Mouse (Mus musculus) midbrain, embryonic 15.5 days (tissue): Measurements from ENCODE around the gene Parvb. TPM values are rescaled to one million over a fixed set of nuclear protein-coding genes. Genes with fewer than 3 reads are reported as not detected.

Experiments
- ATAC-seq: fragments of 200-750 bp; cut with Nextera tagmentation; replicated peaks from 2 replicates; pipeline ENCODE4 v1.8.0; 2017; ENCODE audit warnings: moderate TSS enrichment
- H3K27ac ChIP-seq: fragments of 300-500 bp; sonication (generic); 2 replicates; pipeline ENCODE4 v1.5.1; 2015; ENCODE audit warnings: mild to moderate bottlenecking, inconsistent platforms
- H3K27me3 ChIP-seq: fragments of 300-500 bp; sonication (generic); replicated peaks from 2 replicates; pipeline ENCODE4 v1.6.1; 2015; ENCODE audit warnings: inconsistent platforms
- H3K36me3 ChIP-seq: fragments of 300-500 bp; sonication (generic); replicated peaks from 2 replicates; pipeline ENCODE4 v1.6.1; 2015; ENCODE audit warnings: inconsistent platforms
- H3K4me1 ChIP-seq: fragments of 300-500 bp; sonication (generic); 2 replicates; pipeline ENCODE4 v1.6.1; 2015; ENCODE audit warnings: inconsistent platforms
- H3K4me2 ChIP-seq: fragments of 300-500 bp; sonication (generic); 2 replicates; pipeline ENCODE4 v1.6.1; 2015; ENCODE audit warnings: inconsistent platforms, mild to moderate bottlenecking, moderate library complexity
- H3K4me3 ChIP-seq: fragments of 300-500 bp; sonication (generic); 2 replicates; pipeline ENCODE4 v1.5.1; 2015; ENCODE audit warnings: mild to moderate bottlenecking, inconsistent platforms
- H3K9ac ChIP-seq: fragments of 300-500 bp; sonication (generic); 2 replicates; pipeline ENCODE4 v1.6.1; 2015; ENCODE audit warnings: mild to moderate bottlenecking, inconsistent platforms
- H3K9me3 ChIP-seq: fragments of 300-500 bp; sonication (generic); 2 replicates; pipeline ENCODE4 v1.6.1; 2016; ENCODE audit warnings: inconsistent platforms
- WGBS: fragments of 180-500 bp; shearing (Covaris S2); methylation state at CpG from one replicate; pipeline ENCODE4 v1.1.7; 2015; ENCODE audit warnings: mixed read lengths; 5-methylcytosine and 5-hydroxymethylcytosine counted together
- polyA plus RNA-seq: library from polyadenylated mRNA; unstranded; fragments of >200 nt; fragmentation: Nextera tagmentation; extraction: Ambion mirVana; gene quantifications from 2 replicates; pipeline ENCODE4 v1.2.1, GENCODE M21; 2015

Parvb gene
- polyA plus RNA-seq, 1 experiment from 2014 or later = 4.2 TPM

DNA sequence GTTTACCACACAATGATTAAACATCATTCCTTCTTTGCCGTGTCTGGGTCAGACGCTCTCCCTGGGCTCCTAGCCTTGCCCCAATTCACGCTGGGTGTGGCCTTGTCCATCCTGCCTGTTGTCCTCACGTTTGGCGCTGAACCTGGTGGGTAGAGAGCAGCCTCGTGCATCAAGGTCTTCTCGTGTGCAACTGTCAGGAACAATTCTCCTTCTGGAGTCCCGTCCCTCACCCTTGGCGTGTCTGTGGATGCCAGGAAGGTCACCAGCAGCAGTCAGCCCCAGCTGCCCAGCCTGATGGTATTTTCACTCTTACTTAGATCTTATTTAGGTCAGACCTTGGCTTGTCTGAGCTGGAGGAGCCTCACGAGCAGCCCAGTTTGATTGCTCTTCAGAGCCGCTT is 33.3 kb downstream of the Parvb start:
- H3K9me3 ChIP-seq = no peaks in the 10 kb centered on the region
- peak overlapping the region; percentile 45 for H3K27ac ChIP-seq
- H3K4me2 ChIP-seq = no peak overlapping the region
- H3K4me3 ChIP-seq = no peak overlapping the region
- H3K36me3 ChIP-seq = no peaks in the 10 kb centered on the region
- peaks cover 37% of the 10 kb centered on the region for H3K4me1 ChIP-seq
- ATAC-seq = no peak
- H3K9ac ChIP-seq = no peak overlapping the region
- H3K27me3 ChIP-seq = no peaks in the 10 kb centered on the region
- WGBS = 70% methylated on average over 11 of the region's 11 CpGs

DNA sequence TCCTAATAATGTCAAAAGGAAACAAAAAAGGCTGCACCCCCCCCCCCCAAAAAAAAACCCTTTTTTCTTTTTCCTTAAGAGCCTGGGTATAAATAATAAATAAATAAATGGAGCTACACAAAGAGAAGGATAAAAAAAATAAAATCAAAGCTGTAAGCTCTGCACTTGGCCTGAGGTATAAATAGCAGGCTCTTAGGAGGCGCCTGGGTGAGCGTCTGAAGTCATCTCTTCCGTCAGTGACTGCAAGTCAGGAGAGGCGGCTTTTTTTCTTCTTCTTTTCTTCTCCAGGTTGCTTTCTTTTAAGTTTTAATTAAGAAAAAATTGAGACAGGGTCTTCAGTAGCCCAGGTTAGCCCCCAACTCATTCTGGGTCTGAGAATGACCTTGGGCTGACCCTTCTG is 34.4 kb downstream of the Parvb start:
- Histone ChIP-seq H3K9me3 (no peaks in the 10 kb centered on the region), H3K36me3 (no peaks in the 10 kb centered on the region), H3K27ac (peak overlapping the region; percentile 71), H3K4me3 (no peak overlapping the region), H3K4me2 (no peak overlapping the region), H3K9ac (no peak overlapping the region), H3K4me1 (peaks cover 27% of the 10 kb centered on the region), H3K27me3 (no peaks in the 10 kb centered on the region)
- WGBS = 62% methylated on average over 4 of the region's 4 CpGs
- ATAC-seq = no peak

DNA sequence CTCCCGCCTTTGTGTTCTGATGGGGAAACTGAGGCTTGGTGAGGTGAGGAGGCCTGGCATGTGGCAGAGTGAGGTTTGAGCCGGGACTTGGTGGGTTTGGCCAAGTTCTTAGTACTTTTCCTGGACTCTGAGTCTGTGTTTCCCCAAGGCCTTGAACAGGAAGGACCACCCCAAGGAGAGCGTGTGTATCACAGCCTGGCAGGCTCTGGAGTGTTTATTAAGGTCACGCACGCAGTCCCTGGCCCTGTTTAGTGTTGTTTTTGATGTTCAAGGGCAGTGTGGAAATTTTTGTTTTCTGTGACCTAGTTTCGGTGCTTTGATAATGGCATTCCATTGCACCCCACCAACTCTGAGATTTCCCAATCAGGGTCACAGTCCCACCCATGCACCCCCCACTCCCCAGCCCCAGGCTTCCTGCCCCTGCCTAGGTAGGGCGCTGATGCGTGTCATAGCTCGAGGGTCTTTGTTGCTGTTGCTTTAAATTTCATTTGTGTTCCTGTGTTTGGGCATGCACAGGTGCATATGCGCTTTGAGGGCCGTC is 35.9 kb downstream of the Parvb start:
- no peaks in the 10 kb centered on the region for H3K36me3 ChIP-seq
- no peak overlapping the region for H3K9ac ChIP-seq
- H3K4me3 ChIP-seq = no peak overlapping the region
- WGBS = 89% methylated on average over 11 of the region's 11 CpGs
- ATAC-seq = no peak
- no peak overlapping the region for H3K27ac ChIP-seq
- no peaks in the 10 kb centered on the region for H3K27me3 ChIP-seq
- H3K4me1 ChIP-seq = peaks cover 27% of the 10 kb centered on the region
- H3K9me3 ChIP-seq = no peaks in the 10 kb centered on the region
- H3K4me2 ChIP-seq = no peak overlapping the region

DNA sequence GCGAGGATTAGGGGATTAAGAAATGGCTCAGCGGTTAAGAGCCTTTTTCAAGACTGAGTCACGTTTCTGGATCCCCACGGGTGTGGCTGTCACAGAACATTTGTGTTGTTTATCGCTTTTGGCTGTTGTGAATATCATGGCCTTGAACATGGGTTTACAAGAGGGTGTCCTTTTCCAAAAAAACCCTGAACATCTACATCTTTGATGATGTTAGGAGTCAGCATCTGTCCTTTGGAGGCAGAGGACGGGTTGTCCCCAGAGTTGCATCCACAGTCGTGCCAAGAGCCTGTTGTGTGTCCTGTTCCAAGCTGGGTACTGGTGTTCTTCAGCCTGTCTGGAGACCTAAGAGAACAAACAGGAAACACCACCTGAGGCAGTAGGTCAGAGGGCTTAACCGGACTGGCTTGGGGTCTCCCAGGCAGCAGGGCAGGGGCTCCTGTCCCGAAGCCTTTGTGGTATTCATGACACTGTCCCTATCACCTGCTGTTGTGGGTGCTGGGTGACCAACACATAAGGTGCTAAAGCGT is 37.3 kb downstream of the Parvb start:
- Histone ChIP-seq H3K36me3 (no peaks in the 10 kb centered on the region), H3K4me2 (no peak overlapping the region), H3K27me3 (no peaks in the 10 kb centered on the region), H3K9ac (no peak overlapping the region), H3K27ac (no peak overlapping the region), H3K4me3 (no peak overlapping the region), H3K4me1 (peaks cover 18% of the 10 kb centered on the region), H3K9me3 (no peaks in the 10 kb centered on the region)
- no peak for ATAC-seq
- 57% methylated on average over 10 of the region's 10 CpGs for WGBS

DNA sequence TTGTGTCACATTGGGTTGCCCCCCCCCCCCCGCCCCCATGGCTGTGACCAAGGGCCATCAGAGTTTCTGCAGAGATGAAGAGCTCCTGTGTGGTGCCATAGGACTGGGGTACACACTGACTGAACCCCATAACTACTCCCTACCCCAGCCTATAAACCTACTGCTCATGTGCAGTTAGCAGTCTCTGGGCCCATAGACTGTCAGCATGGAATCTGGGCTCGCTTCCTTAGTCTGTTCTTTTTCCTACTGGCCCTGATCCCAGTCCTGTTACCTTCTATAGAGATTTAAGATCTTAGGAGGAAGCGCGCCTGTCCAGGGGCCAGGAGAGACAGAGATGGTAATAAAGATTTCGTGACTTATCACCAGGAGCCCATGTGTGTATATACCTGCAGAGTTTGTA is 38.2 kb downstream of the Parvb start:
- ATAC-seq = no peak
- Histone ChIP-seq H3K36me3 (no peaks in the 10 kb centered on the region), H3K27me3 (no peaks in the 10 kb centered on the region), H3K4me2 (no peak overlapping the region), H3K9ac (no peak overlapping the region), H3K4me3 (no peak overlapping the region), H3K9me3 (no peaks in the 10 kb centered on the region), H3K4me1 (peaks cover 15% of the 10 kb centered on the region), H3K27ac (no peak overlapping the region)
- 87% methylated on average over 5 of the region's 5 CpGs for WGBS

DNA sequence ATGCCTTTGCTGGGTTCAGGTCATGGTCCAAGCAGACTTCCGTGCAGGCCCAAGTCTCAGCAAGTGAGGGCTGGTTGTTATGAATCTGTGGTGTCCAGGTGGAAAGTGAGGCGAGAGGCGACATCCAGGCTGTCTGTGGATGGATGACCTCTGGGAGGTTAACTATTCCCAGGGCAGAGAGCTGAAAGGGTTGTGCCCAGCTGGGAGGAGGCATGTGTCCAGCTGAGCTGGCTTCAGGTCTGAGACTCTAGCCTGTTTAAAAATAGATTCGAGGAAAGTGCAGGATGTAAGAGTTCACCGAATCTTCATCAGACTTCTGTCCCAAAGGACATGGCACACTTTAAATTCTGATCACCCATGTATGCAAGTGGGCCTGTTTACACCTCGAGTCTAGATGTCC is 38.6 kb downstream of the Parvb start:
- H3K4me2 ChIP-seq = no peak overlapping the region
- no peak overlapping the region for H3K9ac ChIP-seq
- H3K4me1 ChIP-seq = peaks cover 11% of the 10 kb centered on the region
- no peaks in the 10 kb centered on the region for H3K9me3 ChIP-seq
- H3K36me3 ChIP-seq = no peaks in the 10 kb centered on the region
- WGBS = 83% methylated on average over 6 of the region's 6 CpGs
- no peaks in the 10 kb centered on the region for H3K27me3 ChIP-seq
- H3K4me3 ChIP-seq = no peak overlapping the region
- H3K27ac ChIP-seq = no peak overlapping the region
- no peak for ATAC-seq

DNA sequence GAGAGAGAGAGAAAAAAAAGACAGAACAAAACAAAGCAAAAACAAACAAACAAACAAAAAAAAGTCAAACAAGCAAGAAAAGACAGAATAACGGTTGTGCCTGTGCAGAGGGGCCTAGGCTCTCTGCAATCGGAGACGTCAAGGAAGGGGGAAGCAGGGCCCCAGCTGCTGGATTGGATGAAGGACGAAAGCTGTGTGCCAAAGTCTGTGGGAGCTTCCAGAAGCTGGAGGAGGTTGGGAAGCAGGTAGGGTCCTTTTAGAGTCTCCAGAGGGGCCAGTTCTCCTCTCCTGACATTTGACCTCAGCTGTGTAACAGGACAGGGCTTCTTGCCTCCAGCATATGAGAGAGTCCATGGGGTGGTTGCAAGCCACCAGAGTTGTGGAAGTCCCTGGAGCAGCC is 44.2 kb downstream of the Parvb start:
- H3K4me2 ChIP-seq = no peak overlapping the region
- peaks cover 6% of the 10 kb centered on the region for H3K4me1 ChIP-seq
- no peaks in the 10 kb centered on the region for H3K27me3 ChIP-seq
- H3K9me3 ChIP-seq = no peaks in the 10 kb centered on the region
- H3K9ac ChIP-seq = no peak overlapping the region
- no peak for ATAC-seq
- 83% methylated on average over 4 of the region's 4 CpGs for WGBS
- no peak overlapping the region for H3K27ac ChIP-seq
- H3K36me3 ChIP-seq = no peaks in the 10 kb centered on the region
- H3K4me3 ChIP-seq = no peak overlapping the region

DNA sequence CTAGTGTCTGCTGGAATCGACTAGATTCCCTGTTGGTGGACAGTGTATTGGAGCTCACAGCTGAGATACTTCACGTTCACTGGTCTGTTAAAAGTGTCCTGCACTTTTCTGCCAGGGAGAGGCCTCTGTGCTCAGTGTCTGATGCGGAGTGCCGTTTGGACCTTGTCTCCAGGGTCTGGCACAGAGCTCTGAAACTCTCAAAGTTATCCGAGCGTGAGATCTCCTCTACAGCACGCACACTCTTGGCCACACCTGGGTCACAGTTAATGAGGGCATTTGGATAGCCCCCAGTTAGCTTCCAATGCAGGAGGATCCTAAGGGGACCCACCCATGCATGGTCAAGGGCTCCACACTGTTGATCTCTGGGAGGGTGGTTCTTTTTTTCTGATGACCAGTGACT is 46.2 kb downstream of the Parvb start:
- Histone ChIP-seq H3K4me2 (no peak overlapping the region), H3K27ac (no peak overlapping the region), H3K9me3 (no peaks in the 10 kb centered on the region), H3K9ac (no peak overlapping the region), H3K4me3 (no peak overlapping the region), H3K27me3 (no peaks in the 10 kb centered on the region), H3K4me1 (peaks cover 6% of the 10 kb centered on the region), H3K36me3 (no peaks in the 10 kb centered on the region)
- 81% methylated on average over 7 of the region's 7 CpGs for WGBS
- no peak for ATAC-seq

DNA sequence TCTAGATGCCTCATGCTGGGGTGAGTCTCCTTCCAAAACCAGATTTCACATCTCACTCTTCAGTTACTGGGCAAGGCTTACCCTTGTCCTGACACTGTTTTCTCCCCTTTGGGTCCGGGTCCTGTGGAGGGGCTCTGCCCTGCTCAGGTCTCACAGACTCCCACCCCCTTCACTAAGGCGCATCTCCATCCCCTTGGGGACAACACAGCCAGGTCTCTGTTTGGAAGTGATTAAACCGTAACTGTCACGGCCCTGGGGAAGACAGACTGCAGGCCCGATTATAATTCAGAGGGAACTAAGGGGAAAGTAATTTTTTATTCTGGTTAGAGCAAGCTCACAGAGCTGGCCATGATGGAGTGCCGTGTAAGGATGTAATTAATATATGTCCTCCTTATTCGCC is 46.8 kb downstream of the Parvb start:
- peaks cover 6% of the 10 kb centered on the region for H3K4me1 ChIP-seq
- no peaks in the 10 kb centered on the region for H3K9me3 ChIP-seq
- ATAC-seq = no peak
- no peaks in the 10 kb centered on the region for H3K27me3 ChIP-seq
- H3K9ac ChIP-seq = no peak overlapping the region
- H3K4me2 ChIP-seq = no peak overlapping the region
- WGBS = 43% methylated on average over 7 of the region's 7 CpGs
- H3K4me3 ChIP-seq = no peak overlapping the region
- no peaks in the 10 kb centered on the region for H3K36me3 ChIP-seq
- peak overlapping the region; percentile 29; the same call in 1 of the 2 replicates for H3K27ac ChIP-seq

DNA sequence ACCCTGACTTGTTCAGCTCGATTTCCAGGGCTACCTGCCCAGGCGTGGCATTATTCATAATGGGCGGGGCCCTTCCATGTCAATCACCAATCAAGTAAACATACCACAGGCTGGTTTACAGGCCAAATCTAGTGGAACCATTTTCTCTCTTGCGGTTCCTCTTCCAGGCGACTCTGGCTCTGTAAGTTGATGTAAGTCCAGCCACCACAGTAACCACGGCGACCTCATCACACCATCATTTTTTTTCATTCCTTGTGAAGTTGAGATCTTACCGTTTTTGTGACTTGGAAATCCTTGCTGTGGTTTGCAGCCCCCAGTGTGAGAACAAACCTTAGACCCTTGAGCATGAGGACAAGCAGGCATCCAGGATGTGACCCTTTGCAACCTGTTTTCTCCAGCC is 48.5 kb downstream of the Parvb start:
- H3K4me3 ChIP-seq = no peak overlapping the region
- H3K9ac ChIP-seq = no peak overlapping the region
- no peaks in the 10 kb centered on the region for H3K27me3 ChIP-seq
- ATAC-seq = no peak
- WGBS = 82% methylated on average over 8 of the region's 8 CpGs
- peaks cover 6% of the 10 kb centered on the region for H3K4me1 ChIP-seq
- no peak overlapping the region for H3K27ac ChIP-seq
- no peaks in the 10 kb centered on the region for H3K36me3 ChIP-seq
- no peak overlapping the region for H3K4me2 ChIP-seq
- no peaks in the 10 kb centered on the region for H3K9me3 ChIP-seq

DNA sequence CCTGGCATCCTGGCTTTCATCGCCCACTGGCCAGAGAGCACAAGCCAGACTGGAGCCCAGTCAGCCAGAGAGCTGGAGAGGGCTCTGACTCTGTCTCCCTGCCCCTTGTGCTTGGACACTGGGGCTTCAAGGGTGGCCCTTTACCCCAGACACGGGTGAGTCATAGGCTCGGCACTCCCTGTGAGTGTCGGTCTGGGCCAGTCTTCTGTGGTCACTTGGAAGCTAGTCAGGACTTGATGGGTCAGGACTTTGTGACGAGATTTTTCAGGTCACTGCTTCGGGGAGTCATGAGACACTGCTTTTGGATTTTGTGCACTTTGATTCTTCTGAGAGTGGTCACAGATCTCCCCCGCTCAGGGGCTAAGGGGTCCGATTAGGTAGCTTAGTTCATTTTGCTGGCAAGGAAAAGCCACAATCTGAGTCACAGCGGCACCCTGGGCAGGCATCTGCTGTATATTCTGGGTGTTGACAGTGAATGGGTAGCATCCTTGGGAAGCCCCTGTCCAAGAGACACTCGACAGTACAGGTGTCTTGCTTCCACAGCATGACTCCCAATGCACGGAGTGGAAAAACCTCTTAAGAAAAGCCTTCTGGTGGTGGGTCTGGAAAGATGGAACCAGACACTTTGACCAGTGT is 49.0 kb downstream of the Parvb start:
- no peak overlapping the region for H3K4me3 ChIP-seq
- H3K27ac ChIP-seq = no peak overlapping the region
- 89% methylated on average over 11 of the region's 11 CpGs for WGBS
- no peak for ATAC-seq
- no peaks in the 10 kb centered on the region for H3K9me3 ChIP-seq
- no peak overlapping the region for H3K4me2 ChIP-seq
- peaks cover 6% of the 10 kb centered on the region for H3K4me1 ChIP-seq
- H3K36me3 ChIP-seq = no peaks in the 10 kb centered on the region
- H3K9ac ChIP-seq = no peak overlapping the region
- H3K27me3 ChIP-seq = no peaks in the 10 kb centered on the region

DNA sequence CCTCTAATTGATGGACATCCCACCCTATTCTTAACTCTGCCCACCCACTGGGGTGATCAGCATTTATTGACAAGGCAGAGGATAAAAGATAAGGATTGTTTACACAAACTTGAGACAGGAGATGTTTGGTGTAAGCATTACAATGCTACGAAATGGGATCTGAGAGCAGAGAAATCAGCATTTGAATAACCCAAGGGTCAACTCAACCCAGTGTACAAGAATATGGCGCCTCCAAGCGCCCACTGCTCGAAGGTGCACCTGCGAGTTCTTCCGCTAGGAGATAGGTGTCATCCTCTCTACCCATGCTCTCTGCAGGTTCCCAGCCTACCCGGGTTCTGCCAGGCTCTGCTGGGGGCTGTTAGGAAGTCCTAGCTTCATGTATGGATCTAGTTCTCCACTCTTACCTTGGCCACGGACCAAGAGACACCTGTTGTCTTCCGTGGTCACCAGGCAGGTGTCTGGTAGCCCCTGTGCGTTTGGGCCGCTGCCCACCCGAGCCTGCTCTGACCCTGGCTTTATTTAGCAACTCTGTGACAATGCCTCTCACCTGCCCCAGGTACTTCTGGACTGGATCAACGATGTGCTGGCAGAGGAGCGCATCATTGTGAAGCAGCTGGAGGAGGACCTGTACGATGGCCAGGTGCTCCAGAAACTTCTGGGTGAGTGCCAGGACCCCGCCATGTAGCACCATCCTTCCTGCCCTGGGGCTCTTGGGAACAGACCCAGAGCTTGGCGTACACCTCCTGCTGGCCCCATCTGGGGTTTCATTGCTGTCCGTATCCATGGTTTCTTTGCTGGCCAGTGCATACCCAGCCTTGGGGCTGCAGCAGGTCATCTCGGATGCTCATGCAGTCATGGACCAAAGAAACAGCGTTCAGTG is 50.6 kb downstream of the Parvb start:
- WGBS = 80% methylated on average over 20 of the region's 20 CpGs
- H3K27me3 ChIP-seq = no peaks in the 10 kb centered on the region

More for the DNA sequence above, 50.6 kb downstream of the Parvb start:
- Histone ChIP-seq H3K9ac (no peak overlapping the region), H3K9me3 (no peaks in the 10 kb centered on the region), H3K4me1 (peaks cover 6% of the 10 kb centered on the region), H3K27ac (no peak overlapping the region), H3K36me3 (no peaks in the 10 kb centered on the region), H3K4me3 (no peak overlapping the region), H3K4me2 (no peak overlapping the region)
- ATAC-seq = no peak
